Mouse (Mus musculus): ENCODE data around the gene Chrm5.

Chrm5 gene

DNA sequence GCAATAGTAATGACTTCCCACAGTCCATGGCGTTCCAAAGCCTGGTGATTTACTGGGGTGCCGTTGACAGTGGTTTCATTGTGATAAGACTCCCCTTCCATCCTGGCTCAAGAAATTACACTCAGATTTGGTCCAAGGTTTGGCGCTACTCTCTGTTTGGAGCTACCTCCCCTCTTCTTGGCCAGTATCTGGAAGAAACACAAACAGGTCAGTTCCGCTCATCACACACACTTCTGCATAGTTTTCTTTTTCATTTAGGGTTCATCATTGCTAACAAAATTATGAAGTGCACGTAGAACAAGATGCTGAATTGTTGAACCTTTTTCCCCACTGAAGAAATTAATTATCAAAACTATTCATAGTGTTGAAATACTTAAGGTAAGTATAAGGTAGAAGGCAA, at the start of gene Chrm5:
TSS of gene Chrm5 (minus strand) at position 101 of the 400 bp plus-strand sequence.
- in situ Hi-C loops (cut with MboI, MseI): loop anchor here (10.0 kb wide), 1 partner anchor 106 kb away; the partner anchor contains the start of gene Katnbl1

DNA sequence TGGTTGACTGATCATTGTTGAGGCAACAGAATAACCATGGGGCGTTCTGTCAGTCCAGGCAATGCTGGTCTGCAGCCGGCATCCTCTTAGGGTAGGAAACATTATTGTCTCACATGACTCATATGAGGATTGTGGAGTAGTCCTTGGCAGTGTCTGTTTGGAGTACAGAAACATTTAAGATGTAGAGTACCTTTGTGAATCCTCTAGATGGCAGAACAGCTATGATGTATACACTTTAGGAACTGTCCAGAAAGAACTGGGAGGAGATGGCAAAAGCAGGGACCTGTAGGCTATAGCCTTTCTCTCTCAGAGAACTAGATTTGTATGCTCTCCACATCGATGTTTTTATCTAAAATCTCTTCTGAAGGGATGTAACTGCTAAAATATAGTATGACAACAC, 46.4 kb upstream of the Chrm5 start:
- in situ Hi-C loops (cut with MboI, MseI): no loop called here

DNA sequence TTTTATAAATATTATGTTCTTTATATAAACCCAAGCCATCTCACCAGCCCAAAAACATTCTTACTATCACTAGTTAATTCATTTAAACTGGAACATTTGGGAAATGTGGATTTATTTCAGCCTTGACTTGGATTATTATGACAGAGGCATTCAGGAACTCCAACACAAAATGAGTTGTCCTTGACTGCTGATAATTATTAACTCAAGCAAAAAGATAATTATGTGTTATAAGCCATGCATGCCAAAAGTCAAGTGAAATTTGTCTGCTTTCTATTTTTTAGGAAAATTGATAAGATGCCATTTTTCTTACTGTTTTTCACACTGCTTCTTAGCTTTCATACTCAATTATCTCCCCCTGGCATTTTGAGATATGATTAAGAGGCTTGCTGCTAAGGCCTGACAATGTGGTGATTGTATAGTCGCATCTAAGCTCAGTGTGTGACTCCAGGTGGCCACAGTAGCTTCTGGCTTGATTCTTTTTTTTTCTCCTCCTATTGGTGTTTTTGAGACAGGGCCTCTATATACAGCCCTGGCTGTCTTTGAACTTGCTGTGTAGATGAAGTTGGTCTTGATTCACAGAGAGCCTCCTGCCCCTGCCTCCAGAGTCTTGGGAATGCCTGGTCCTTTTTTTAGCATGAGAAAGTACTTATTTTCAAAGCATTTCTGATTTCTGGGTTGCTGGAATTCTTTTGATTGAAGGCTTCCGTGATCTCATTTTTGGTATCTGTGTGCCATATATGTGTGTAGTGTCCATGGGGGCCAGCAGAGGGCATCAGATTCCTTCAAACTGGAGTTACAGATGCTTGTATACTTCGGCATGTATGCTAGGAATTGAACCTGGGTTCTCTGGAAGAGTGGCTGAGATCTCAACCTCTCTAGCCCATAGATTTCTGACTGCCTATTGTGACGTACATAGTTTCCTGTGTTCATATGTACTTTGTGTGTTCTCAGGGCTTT, 40.2 kb upstream of the Chrm5 start:
- in situ Hi-C loops (cut with MboI, MseI): no loop called here

DNA sequence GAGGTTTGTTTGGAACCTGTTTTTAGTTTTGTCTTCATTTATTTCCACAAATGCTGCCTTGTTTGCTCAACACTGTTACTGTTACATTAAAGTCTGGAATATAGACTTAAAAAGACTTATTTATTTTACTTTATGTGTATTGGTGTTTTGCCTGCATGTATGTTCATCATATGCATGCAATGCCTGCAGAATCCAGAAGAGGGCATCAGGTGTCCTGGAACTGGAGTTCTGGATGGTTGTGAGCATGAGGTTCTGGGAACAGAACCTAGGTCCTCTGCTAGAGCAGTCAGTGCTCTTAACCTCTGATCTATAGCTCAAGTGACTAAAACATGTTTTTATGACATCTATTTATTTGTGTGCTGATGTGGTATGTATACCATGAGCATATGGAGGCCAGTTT, 38.0 kb upstream of the Chrm5 start:
- in situ Hi-C loops (cut with MboI, MseI): no loop called here

DNA sequence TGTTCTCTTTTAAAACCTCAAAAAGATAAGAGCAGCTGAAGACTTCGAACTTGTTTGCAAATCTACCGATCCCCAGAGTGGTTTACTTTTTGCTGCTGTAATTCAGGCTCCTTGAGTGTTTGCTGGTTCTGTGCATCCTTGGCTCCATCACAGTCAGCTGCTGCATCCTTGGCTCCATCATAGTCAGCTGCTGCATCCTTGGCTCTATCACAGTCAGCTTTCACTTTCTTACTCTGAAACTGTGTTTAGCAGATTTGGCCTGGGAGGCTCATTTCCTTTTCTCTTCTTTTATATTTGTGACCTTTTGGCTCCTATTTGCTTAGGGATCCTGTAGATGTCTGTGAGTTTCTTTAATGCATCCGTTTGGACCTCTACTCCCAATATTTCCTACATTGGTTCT, 36.6 kb upstream of the Chrm5 start:
- in situ Hi-C loops (cut with MboI, MseI): no loop called here

DNA sequence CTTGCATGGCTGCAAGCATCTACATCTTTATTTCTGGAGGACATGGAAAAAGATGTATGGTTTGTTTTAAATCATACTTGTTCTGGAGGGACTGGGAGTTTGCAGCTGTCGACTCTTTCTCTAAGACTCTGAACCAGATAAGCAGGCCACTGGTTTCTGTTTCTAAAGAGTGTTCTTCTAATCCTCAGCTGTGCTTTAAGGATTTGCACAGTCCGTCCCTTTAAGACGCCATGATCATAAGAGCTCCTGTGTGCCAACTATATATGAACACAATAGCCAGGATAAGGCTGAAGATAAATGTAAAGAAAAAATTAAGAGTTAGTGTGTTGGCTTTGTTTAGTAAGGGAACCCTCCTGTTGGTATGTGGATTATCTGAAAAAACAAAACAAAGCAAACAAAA, 36.2 kb upstream of the Chrm5 start:
- in situ Hi-C loops (cut with MboI, MseI): no loop called here

DNA sequence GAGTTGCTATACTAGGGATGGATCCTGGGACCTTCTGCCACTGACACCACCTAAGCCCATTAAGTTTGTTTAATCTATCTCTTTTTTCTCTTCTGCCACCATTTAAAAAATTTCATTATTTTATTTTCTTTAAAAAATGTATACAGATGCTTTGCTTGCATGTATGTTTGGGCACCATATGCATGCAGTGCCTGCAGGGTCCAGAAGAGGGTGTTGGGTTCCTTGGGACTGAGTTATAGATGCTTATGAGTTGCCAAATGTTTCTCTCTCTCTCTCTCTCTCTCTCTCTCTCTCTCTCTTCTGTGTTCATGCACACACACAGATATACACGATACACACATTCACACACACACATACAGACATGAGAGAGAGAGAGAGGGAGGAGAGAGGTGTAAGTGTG, 32.5 kb upstream of the Chrm5 start:
- in situ Hi-C loops (cut with MboI, MseI): no loop called here

DNA sequence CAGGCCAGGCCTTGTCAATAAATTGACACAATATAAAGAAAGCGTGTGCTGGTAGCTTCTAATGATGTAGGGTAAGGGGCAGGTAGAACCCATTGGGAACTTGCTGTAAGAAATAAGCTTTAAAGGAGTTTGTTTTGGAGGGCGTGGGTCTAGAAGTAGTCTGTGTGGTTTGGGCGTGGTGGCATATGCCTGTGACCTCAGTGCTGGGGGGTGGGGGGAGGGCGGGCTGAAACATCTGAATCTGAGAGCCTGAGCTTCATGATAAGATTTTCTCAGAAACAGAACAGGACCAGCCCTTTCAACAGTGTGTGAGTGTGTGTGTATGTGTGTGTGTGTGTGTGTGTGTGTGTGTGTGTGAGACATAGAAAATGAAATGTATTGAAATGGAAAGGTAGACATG, 29.6 kb upstream of the Chrm5 start:
- in situ Hi-C loops (cut with MboI, MseI): no loop called here

DNA sequence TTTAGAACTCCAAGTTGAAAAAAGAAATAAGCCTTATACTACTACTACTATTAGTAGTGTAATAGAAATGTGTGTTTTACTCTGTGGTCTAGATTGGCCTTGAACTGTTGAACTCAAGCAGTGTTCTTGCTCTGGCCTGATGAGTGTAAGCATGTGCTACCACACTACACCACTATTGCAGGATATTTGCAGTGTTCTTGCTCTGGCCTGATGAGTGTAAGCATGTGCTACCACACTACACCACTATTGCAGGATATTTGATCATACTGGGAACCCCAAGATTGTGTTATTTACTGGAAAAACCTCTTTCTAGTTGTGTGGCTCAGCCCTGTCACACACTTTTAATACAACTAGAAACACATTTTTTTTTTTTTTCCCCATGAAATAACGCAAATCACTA, 26.9 kb upstream of the Chrm5 start:
- in situ Hi-C loops (cut with MboI, MseI): loop anchor here (10.0 kb wide), 1 partner anchor 257 kb away; no protein-coding TSS in a partner anchor

DNA sequence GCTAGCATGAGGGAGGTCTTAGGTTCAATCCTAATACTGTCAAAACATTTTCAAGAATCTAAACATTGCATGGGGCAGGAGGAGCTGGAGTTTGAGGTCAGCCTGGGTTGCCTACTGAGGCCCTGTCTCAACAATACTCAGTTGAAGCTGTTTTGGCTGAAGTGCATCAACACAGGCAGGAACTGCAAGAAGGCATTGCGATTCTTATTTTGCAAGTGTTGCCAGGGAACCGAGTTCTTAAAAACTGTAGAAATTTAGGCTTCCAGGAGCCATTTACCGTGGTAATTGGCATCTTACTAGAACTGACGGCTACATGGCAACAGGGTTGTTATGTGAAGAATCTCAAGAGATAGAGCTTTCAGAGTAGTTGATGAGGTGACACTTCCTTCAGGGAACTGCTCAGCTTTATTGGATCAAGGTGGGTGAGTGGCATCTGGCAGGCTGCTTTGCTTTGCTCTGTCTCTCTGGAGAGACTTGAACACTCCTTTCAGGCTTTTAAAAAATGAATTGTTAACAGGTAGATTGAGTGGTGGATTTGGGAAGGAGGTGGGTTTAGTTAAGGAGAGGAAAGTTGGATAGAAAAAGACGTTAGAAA, 26.4 kb upstream of the Chrm5 start:
- in situ Hi-C loops (cut with MboI, MseI): loop anchor here (10.0 kb wide), 1 partner anchor 258 kb away; no protein-coding TSS in a partner anchor

DNA sequence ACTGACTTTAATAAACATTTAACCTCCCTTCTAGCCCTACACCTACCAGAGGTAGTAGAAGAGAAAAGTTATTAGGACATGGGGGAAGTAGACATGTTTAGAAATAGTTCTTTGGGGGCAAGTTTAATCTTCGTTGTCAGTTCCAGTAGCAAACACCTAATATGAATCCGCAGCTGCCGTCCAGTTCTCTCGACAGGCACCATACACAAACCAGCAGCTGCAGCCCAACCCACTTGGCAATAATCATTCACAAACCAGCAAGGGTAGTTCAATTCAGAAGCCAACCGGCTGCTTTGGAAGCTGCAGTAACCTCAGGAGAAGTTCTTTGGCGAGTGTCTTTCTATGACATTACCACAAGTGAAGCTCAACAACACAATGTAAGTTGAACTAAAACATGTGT, 23.4 kb upstream of the Chrm5 start:
- in situ Hi-C loops (cut with MboI, MseI): loop anchor here (10.0 kb wide), 1 partner anchor 261 kb away; no protein-coding TSS in a partner anchor

DNA sequence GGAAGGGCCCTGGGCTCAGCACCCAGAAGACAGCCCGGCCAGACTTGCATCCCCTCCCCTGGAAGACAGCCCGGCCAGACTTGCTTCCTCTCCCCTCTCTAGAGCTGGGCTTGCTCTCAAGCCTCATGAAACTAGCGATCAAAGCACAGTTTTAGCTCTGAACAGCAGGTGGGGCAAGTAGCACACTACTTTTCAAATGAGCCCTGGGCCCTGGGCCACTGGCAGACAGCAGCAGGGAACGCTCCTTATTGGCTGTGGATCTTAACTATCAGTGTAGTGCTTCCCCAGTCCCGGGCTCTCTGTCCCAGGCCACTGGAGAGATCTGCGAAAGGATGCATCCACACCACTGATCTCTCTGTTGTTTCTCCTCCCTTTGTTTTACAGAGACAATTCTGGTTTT, 20.6 kb upstream of the Chrm5 start:
- in situ Hi-C loops (cut with MboI, MseI): loop anchor here (10.0 kb wide), 1 partner anchor 264 kb away; no protein-coding TSS in a partner anchor

DNA sequence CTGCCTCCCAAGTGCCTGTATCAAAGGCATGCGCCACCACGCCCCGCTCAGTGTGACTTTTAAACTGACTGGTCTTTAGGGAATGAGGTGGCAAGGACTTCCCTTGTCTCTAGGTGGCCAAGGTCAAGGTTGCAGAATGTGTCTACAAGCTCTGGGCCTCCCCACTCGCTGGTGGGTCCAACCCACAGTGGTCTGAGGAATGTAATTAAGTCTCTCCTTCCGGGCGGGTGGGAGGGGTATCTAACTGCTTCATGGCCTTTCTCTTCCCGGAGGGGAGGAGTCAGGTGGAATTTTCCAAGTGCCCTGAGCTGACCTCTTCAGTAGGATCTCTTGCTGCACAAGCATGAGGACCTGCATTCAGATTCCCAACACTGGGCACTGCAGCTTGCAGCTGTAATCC, 17.3 kb upstream of the Chrm5 start:
- in situ Hi-C loops (cut with MboI, MseI): no loop called here

DNA sequence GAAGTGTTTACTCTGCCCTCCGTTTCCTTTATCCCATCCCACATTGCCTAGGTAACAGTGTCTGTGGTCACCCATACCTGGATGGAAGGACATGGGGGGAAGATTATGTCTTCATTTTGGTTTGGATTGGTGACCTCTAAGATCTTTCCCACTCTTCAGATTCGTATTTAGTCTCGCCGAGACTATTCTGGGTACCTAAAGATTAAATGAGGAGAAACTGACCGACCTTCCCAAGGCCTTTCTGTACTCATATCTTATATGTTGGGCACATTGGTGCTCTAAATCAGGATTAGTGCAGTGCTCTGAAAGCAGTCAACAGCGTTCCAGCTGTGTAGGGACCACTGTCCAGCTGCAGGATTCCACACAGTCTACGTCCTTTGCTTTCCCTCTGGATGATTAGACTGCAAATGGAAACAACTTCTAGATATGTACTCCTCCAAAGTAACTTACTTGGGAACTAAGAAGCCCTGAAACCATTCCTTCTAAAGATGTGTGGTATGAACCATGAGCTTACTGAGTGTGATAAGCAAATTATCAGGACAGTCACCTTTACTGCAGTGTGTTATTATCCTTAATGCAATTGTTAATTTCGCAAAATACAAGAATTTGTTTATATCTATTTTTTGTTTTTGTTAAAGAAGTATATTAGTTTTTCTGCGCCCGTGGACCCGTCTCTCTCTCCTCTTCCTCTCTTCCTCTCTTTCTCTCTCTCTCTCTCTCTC, 13.1 kb upstream of the Chrm5 start:
- in situ Hi-C loops (cut with MboI, MseI): no loop called here

DNA sequence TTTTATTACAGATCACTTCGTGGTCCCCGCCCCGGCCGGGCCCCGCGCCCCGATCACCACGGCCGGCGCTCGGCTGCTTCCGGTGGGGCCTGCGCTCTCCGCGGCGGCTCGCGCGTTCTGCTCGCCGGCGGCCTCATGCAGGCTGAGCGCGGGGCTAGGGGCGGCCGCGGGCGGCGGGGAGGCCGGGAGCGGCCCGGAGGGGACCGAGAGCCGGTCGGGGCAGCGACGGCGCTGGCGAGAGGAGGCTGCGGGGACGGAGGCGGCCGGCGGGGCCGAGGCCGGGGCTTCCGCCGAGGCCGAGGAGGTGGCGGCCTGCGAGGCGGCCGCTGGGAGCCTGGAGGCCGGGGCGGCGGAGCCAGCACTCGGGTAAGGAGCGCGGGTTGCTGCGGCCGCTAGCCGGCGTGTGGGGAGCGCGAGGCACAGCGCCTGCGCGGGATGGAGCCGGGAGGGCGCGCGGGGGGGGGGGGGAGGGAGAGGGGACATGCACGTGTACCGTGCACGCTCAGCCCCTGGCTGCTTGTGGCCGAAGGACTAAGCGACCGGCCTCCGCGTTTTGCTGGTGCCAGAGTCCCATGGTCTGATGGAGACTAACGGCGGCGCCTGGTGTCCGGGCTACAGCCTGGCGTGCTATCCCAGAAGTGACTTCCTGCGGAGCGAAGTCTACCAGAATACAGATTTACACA, 12.4 kb upstream of the Chrm5 start, which contains the start of gene Aven:
TSS of gene Aven (plus strand) at position 109 of the 683 bp plus-strand sequence.
- in situ Hi-C loops (cut with MboI, MseI): no loop called here

DNA sequence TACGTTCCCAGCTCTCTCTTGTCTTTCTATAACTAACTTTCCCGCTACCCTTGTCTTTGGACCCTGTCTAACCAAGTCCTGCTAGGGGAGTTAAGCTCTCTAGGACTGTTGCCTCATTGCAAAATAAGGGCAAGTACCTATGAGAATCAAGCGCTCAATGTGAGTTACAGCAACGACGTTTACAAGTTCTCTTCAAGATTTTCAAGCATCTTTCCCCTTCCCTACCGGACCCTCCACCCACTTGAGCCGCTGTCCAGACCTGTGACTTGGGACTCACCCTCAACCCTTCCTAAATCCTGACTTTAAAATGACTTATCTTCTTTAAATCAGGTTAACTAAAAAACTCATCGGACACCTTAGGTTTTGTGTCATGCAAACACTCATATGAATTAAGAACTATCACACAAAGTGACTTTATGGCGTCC, 11.9 kb upstream of the Chrm5 start:
- in situ Hi-C loops (cut with MboI, MseI): no loop called here

DNA sequence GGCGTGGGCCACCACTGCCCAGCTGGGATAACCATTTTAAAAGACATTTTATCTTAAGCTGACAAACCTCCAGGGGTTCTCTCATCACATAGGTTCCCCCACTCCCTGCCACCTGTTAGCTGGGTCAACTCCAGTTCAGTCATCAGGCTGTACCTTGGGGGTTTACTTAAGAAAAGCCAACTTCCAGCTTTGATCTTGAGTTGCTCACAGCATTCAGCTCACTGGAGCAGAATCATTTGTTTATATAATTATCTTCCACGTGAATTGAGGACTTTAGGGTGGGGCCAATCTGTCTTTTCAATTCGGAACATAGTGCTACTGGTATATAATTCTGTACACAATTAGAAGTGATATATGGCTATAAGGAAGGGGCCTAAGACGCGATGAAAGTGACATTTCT, 11.1 kb upstream of the Chrm5 start:
- in situ Hi-C loops (cut with MboI, MseI): no loop called here

DNA sequence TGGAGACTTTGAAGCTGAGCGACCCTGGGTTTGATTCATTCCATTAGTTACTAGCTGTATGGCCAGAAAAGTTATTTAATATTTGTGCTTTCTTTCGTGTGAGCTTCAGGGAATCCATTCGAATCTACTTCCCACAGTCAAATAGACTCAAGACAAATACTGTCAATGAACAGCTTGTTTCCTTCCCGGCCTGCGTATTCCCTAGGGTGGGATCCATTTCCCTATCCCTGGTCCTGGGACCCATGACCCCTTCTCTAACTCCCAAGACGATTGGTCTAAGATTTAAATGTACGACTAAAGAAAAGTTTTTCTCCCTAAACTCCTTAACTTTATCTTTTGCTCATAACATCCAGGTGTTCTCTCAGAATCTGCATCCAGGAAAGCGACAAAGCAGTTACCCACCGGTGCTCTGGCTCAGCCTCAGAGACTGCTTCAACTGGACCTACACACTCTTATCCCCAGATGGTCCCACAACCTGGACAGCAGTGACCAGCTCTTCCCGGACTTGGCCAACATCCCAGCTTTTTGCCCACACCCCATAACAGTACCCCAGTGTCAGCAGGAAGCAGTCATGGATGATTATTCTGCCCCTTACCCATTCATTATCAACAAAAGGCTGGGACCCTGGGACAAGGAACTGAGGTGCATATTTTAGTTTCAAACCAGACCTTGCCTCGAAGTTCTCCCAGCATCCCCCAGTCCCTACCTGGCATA, 10.1 kb upstream of the Chrm5 start:
- in situ Hi-C loops (cut with MboI, MseI): no loop called here

DNA sequence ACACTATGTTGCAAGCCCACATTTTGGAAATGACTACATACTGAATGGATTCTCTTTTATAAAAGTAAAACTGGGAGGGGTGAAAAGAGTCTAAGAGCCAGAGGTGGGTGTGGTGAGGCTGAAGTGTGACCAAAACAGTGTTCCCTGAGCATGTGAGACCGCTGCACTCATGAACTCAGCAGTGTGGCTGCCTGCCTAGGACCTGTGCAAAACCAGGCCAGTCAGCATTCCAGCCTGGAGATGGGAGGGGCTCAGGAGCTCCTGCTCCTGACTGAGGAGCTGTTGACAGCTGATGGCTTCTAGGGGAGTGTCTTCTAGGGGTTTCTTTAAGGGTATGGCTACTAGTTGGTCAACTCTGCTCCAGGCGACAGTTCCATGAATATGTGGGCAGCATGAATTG, 4.3 kb upstream of the Chrm5 start:
- in situ Hi-C loops (cut with MboI, MseI): loop anchor here (10.0 kb wide), 1 partner anchor 110 kb away; the partner anchor contains the start of gene Katnbl1

DNA sequence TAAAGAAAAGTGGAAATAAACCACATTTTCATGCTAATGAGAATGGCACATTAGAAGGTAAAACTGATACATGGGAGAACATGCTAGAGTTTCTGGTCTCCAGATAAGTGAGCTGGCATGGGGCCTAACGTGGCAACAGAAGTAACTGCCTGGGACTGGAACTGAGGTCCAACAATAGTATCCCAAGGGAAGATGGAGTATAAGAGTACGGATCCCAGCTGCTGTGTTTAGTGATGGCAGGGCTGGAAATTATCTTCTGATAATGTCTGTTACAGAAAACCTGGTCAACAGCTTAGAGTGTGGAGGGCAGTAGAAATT, 2.7 kb upstream of the Chrm5 start:
- in situ Hi-C loops (cut with MboI, MseI): loop anchor here (10.0 kb wide), 1 partner anchor 108 kb away; the partner anchor contains the start of gene Katnbl1
